Comparison of ENCODE assay signal across 25 mouse cellular contexts in the genomic region with DNA sequence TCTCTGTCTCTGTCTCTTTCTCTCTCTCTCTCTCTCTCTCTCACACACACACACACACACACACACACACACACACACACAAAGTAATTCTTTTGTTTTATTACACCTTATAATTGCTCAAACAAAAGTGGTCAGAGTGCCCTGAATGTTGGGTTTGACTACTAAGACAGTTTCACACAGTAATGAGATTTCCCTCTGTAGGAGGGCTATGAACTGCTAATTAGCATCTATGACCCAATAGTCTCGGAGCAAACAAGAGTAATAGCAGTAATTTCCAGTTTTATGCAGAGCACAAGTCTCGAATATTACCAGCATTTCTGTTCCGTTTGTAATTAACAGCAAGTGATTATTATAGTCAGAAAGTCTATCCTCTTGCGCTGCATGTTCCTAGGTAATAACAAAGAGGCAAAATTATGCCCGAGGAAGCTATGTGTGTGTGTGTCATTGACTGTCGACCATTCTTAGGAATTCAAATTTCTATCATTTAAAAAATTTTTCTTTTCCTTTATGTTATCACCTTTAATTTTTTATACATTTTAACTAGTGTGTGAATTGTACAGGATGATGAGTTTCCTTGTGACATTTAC.
DNase-seq lines count a peak whose midpoint lies in the region; ATAC-seq and TF ChIP-seq lines count a peak whose summit lies in the region.
"Had no signal": no experiment of that assay in that cellular context is flagged by ENCODE, and none has a peak within 500 bp of the region (broad histone marks: within the 10 kb centered on the region; RNA-seq: fewer than 3 reads in every experiment).

No protein-coding gene starts in this region.

- H3K9ac ChIP-seq in forebrain, embryonic 11.5 days (ENCODE audit: low read length): no peak overlapping the region
- H3K9ac ChIP-seq in forebrain, postnatal 0 days: no peak overlapping the region
- no peak overlapping the region for H3K9ac ChIP-seq in hindbrain, embryonic 13.5 days
- H3K9ac ChIP-seq in hindbrain, embryonic 11.5 days (ENCODE audit: low read depth, low read length): no peak overlapping the region
- no peak overlapping the region for H3K9ac ChIP-seq in hindbrain, postnatal 0 days (replicated peaks; ENCODE audit: low read length)
- H3K9ac ChIP-seq in hindbrain, embryonic 12.5 days: no peak overlapping the region
- H3K9ac ChIP-seq: heart, embryonic 13.5 days; intestine, embryonic 15.5 days had no signal

- TF ChIP-seq POLR2A in brain, embryonic 14.5 days (IDR thresholded peaks at IDR 0.05; ENCODE audit: borderline replicate concordance, extremely low read depth, insufficient read depth, insufficient read length, poor library complexity, severe bottlenecking): no peak

- no peak for TF ChIP-seq CTCF in forebrain, postnatal 0 days (IDR thresholded peaks at IDR 0.05; ENCODE audit: low read depth)
- no peak for TF ChIP-seq CTCF in hindbrain, postnatal 0 days (IDR thresholded peaks at IDR 0.05; ENCODE audit: low read depth)
- TF ChIP-seq CTCF in brain, embryonic 14.5 days (IDR thresholded peaks at IDR 0.05; ENCODE audit: borderline replicate concordance, extremely low read depth, insufficient read depth, insufficient read length): no peak

- no peaks in the 10 kb centered on the region for H3K4me1 ChIP-seq in forebrain, embryonic 11.5 days (replicated peaks; ENCODE audit: control insufficient read depth, insufficient read depth, low read length)
- H3K4me1 ChIP-seq in forebrain, postnatal 0 days (ENCODE audit: insufficient read depth): no peaks in the 10 kb centered on the region
- peaks cover under 1% of the 10 kb centered on the region; the same call in 1 of the 2 replicates for H3K4me1 ChIP-seq in hindbrain, embryonic 13.5 days (replicated peaks)
- H3K4me1 ChIP-seq in hindbrain, embryonic 11.5 days (replicated peaks; ENCODE audit: control insufficient read depth, insufficient read depth, low read length): no peaks in the 10 kb centered on the region
- no peaks in the 10 kb centered on the region for H3K4me1 ChIP-seq in hindbrain, postnatal 0 days (ENCODE audit: insufficient read depth, low read length)
- no peaks in the 10 kb centered on the region for H3K4me1 ChIP-seq in hindbrain, embryonic 12.5 days
- H3K4me1 ChIP-seq: intestine, embryonic 15.5 days had no signal

- no peak overlapping the region for H3K4me3 ChIP-seq in forebrain, embryonic 11.5 days (ENCODE audit: low read depth, low read length)
- no peak overlapping the region for H3K4me3 ChIP-seq in forebrain, postnatal 0 days (ENCODE audit: low read depth, low read length)
- H3K4me3 ChIP-seq in hindbrain, embryonic 13.5 days: no peak overlapping the region
- no peak overlapping the region for H3K4me3 ChIP-seq in hindbrain, embryonic 11.5 days (ENCODE audit: low read depth, low read length)
- no peak overlapping the region for H3K4me3 ChIP-seq in hindbrain, postnatal 0 days (ENCODE audit: low read length)
- no peak overlapping the region for H3K4me3 ChIP-seq in hindbrain, embryonic 12.5 days
- H3K4me3 ChIP-seq: forebrain, embryonic 10.5 days; heart, adult 2 months; heart, embryonic 10.5 days; heart, embryonic 13.5 days; intestine, embryonic 15.5 days had no signal

- no peak for DNase-seq in forebrain, embryonic 11.5 days (ENCODE audit: low spot score)
- DNase-seq in forebrain, postnatal 0 days: no peak
- no peak for DNase-seq in hindbrain, embryonic 11.5 days (ENCODE audit: low spot score)
- DNase-seq in hindbrain, postnatal 0 days (ENCODE audit: low spot score): peak; percentile 25
- peak; percentile 43 for DNase-seq in brain, embryonic 14.5 days (ENCODE audit: low read depth)
- no peak for DNase-seq in adrenal gland, adult (ENCODE audit: inconsistent age in 2 of 2, low spot score in 1 of 2)
- DNase-seq: adrenal gland, postnatal 10 days; adrenal gland, postnatal 36 days; cerebellum, adult 11 months; cerebellum, adult 8-10 months; cerebellum, postnatal 10 days; gastrocnemius, postnatal 10 days; gastrocnemius, postnatal 36 days; heart, adult 2 months; heart, postnatal 14 days; heart, postnatal 4 days; kidney, adult 11 months; kidney, adult 8-10 months had no signal

- H3K27me3 ChIP-seq in forebrain, embryonic 11.5 days (ENCODE audit: control insufficient read depth, insufficient read depth, low read length): no peaks in the 10 kb centered on the region
- H3K27me3 ChIP-seq in forebrain, postnatal 0 days (ENCODE audit: insufficient read depth, low read length): no peaks in the 10 kb centered on the region
- H3K27me3 ChIP-seq in hindbrain, embryonic 13.5 days: no peaks in the 10 kb centered on the region
- H3K27me3 ChIP-seq in hindbrain, embryonic 11.5 days (ENCODE audit: control insufficient read depth, insufficient read depth, low read length): no peaks in the 10 kb centered on the region
- H3K27me3 ChIP-seq in hindbrain, postnatal 0 days (ENCODE audit: insufficient read depth, low read length): no peaks in the 10 kb centered on the region
- H3K27me3 ChIP-seq in hindbrain, embryonic 12.5 days: no peaks in the 10 kb centered on the region
- H3K27me3 ChIP-seq: heart, embryonic 13.5 days; intestine, embryonic 15.5 days had no signal

- no peak overlapping the region for H3K4me2 ChIP-seq in forebrain, embryonic 11.5 days (ENCODE audit: low read depth, low read length, severe bottlenecking)
- H3K4me2 ChIP-seq in forebrain, postnatal 0 days (ENCODE audit: low read depth): no peak overlapping the region
- no peak overlapping the region for H3K4me2 ChIP-seq in hindbrain, embryonic 13.5 days
- H3K4me2 ChIP-seq in hindbrain, embryonic 11.5 days (replicated peaks; ENCODE audit: low read depth, low read length): no peak overlapping the region
- H3K4me2 ChIP-seq in hindbrain, postnatal 0 days (ENCODE audit: low read depth, low read length): no peak overlapping the region
- no peak overlapping the region for H3K4me2 ChIP-seq in hindbrain, embryonic 12.5 days (replicated peaks)
- H3K4me2 ChIP-seq: heart, embryonic 13.5 days; intestine, embryonic 15.5 days had no signal

- no peak overlapping the region for H3K27ac ChIP-seq in forebrain, embryonic 11.5 days (ENCODE audit: low read depth, low read length)
- H3K27ac ChIP-seq in forebrain, postnatal 0 days (ENCODE audit: low read depth, low read length): no peak overlapping the region
- no peak overlapping the region for H3K27ac ChIP-seq in hindbrain, embryonic 13.5 days
- H3K27ac ChIP-seq in hindbrain, embryonic 11.5 days (ENCODE audit: low read depth, low read length): no peak overlapping the region
- no peak overlapping the region for H3K27ac ChIP-seq in hindbrain, postnatal 0 days
- H3K27ac ChIP-seq in hindbrain, embryonic 12.5 days: no peak overlapping the region
- H3K27ac ChIP-seq: forebrain, embryonic 10.5 days; heart, adult 2 months; heart, embryonic 10.5 days; heart, embryonic 13.5 days; intestine, embryonic 15.5 days had no signal

- WGBS in forebrain, embryonic 11.5 days: 72% methylated on average over 6 of the region's 6 CpGs
- WGBS in forebrain, postnatal 0 days: 44% methylated on average over 6 of the region's 6 CpGs
- WGBS in hindbrain, embryonic 13.5 days: 75% methylated on average over 6 of the region's 6 CpGs
- 91% methylated on average over 6 of the region's 6 CpGs for WGBS in hindbrain, embryonic 11.5 days
- 76% methylated on average over 6 of the region's 6 CpGs for WGBS in hindbrain, postnatal 0 days
- 84% methylated on average over 6 of the region's 6 CpGs for WGBS in hindbrain, embryonic 12.5 days

- H3K9me3 ChIP-seq in forebrain, embryonic 11.5 days (ENCODE audit: control insufficient read depth, low read length): no peaks in the 10 kb centered on the region
- no peaks in the 10 kb centered on the region for H3K9me3 ChIP-seq in forebrain, postnatal 0 days (ENCODE audit: low read length)
- no peaks in the 10 kb centered on the region for H3K9me3 ChIP-seq in hindbrain, embryonic 13.5 days
- no peaks in the 10 kb centered on the region for H3K9me3 ChIP-seq in hindbrain, embryonic 11.5 days (ENCODE audit: control insufficient read depth, low read length)
- H3K9me3 ChIP-seq in hindbrain, postnatal 0 days (ENCODE audit: low read length): no peaks in the 10 kb centered on the region
- H3K9me3 ChIP-seq in hindbrain, embryonic 12.5 days (replicated peaks): no peaks in the 10 kb centered on the region
- H3K9me3 ChIP-seq: forebrain, embryonic 10.5 days; heart, embryonic 10.5 days; heart, embryonic 13.5 days; intestine, embryonic 15.5 days had no signal

- no peaks in the 10 kb centered on the region for H3K36me3 ChIP-seq in forebrain, embryonic 11.5 days (ENCODE audit: control insufficient read depth, insufficient read depth, low read length)
- no peaks in the 10 kb centered on the region for H3K36me3 ChIP-seq in forebrain, postnatal 0 days (ENCODE audit: insufficient read depth)
- no peaks in the 10 kb centered on the region for H3K36me3 ChIP-seq in hindbrain, embryonic 13.5 days
- no peaks in the 10 kb centered on the region for H3K36me3 ChIP-seq in hindbrain, embryonic 11.5 days (ENCODE audit: control insufficient read depth, insufficient read depth, low read length)
- H3K36me3 ChIP-seq in hindbrain, postnatal 0 days (ENCODE audit: insufficient read depth, low read length): no peaks in the 10 kb centered on the region
- H3K36me3 ChIP-seq in hindbrain, embryonic 12.5 days: no peaks in the 10 kb centered on the region
- H3K36me3 ChIP-seq: forebrain, embryonic 10.5 days; heart, embryonic 10.5 days; heart, embryonic 13.5 days; intestine, embryonic 15.5 days had no signal

- peak; percentile 42; the same call in 1 of the 2 replicates for ATAC-seq in forebrain, embryonic 11.5 days (replicated peaks; ENCODE audit: low FRiP score)
- ATAC-seq in forebrain, postnatal 0 days: no peak
- ATAC-seq in hindbrain, embryonic 13.5 days (ENCODE audit: low FRiP score): peak; percentile 66
- no peak for ATAC-seq in hindbrain, embryonic 11.5 days (ENCODE audit: low FRiP score)
- ATAC-seq in hindbrain, postnatal 0 days: no peak
- no peak for ATAC-seq in hindbrain, embryonic 12.5 days (ENCODE audit: low FRiP score)
- ATAC-seq: activated CD4-positive, CD25-positive, alpha-beta regulatory T cell, adult 4 months; intestine, embryonic 15.5 days had no signal

Comparison
In these comparisons a context has a peak if more than half of its experiments do, and no peak if none do; other contexts are left out.
1. ATAC-seq: peak in forebrain, embryonic 11.5 days (single experiment) and hindbrain, embryonic 13.5 days (single experiment); none in forebrain, postnatal 0 days (single experiment), hindbrain, embryonic 11.5 days (single experiment), hindbrain, postnatal 0 days (single experiment) and hindbrain, embryonic 12.5 days (single experiment).
2. DNase-seq: peak in hindbrain, postnatal 0 days (single experiment) and brain, embryonic 14.5 days (single experiment); none in forebrain, embryonic 11.5 days (single experiment), forebrain, postnatal 0 days (single experiment), hindbrain, embryonic 11.5 days (single experiment) and adrenal gland, adult (0 of 2).